Mouse (Mus musculus) spleen, adult 2 months (tissue): ENCODE results near the gene Stub1. TPM values are rescaled to one million over a fixed set of nuclear protein-coding genes. Genes with fewer than 3 reads are reported as not detected.

ENCODE experiments used
- DNase-seq, 2 experiments: peaks; one replicate each; pipeline versions ENCODE4 v3.0.0 to v3.0.0-alpha.2; 2012 to 2021; ENCODE audit warnings: low spot score in 2 of 2, low read depth in 1 of 2
- H3K27ac ChIP-seq: fragments of 200-500 bp; 2 replicates; pipeline ENCODE4 v1.5.1; 2012; ENCODE audit warnings: low read length, inconsistent platforms; ENCODE audit not compliant: insufficient read depth
- H3K27me3 ChIP-seq: fragments of 200-500 bp; 2 replicates; pipeline ENCODE4 v1.6.1; 2012; ENCODE audit warnings: mild to moderate bottlenecking, moderate library complexity, low read length, inconsistent platforms; ENCODE audit not compliant: control insufficient read depth, insufficient read depth
- H3K36me3 ChIP-seq: fragments of 200-500 bp; 2 replicates; pipeline ENCODE4 v1.6.1; 2012; ENCODE audit warnings: mild to moderate bottlenecking, low read length, inconsistent platforms; ENCODE audit not compliant: control insufficient read depth, insufficient read depth
- H3K4me1 ChIP-seq: fragments of 200-500 bp; 2 replicates; pipeline ENCODE4 v1.6.1; 2011; ENCODE audit warnings: inconsistent platforms; ENCODE audit not compliant: control insufficient read depth, insufficient read depth, insufficient read length
- H3K4me3 ChIP-seq: fragments of 200-500 bp; 2 replicates; pipeline ENCODE4 v1.5.1; 2011; ENCODE audit warnings: mild to moderate bottlenecking, inconsistent platforms; ENCODE audit not compliant: insufficient read depth, insufficient read length; ENCODE audit errors: extremely low read depth
- CTCF ChIP-seq: fragments of 200-500 bp; IDR thresholded peaks from 2 replicates; pipeline ENCODE4 v1.5.1; 2011; ENCODE audit warnings: mild to moderate bottlenecking, inconsistent platforms; ENCODE audit not compliant: insufficient read depth, insufficient read length, insufficient replicate concordance; ENCODE audit errors: extremely low read depth
- POLR2A ChIP-seq: fragments of 200-500 bp; IDR thresholded peaks from 2 replicates; pipeline ENCODE4 v1.6.1; 2011; ENCODE audit warnings: low read depth, low read length, inconsistent platforms
- WGBS: fragments of 180-500 bp; shearing (Covaris S2); methylation state at CpG from one replicate; pipeline ENCODE4 v1.1.7; 2018; 5-methylcytosine and 5-hydroxymethylcytosine counted together
- polyA plus RNA-seq: library from polyadenylated mRNA; depleted of rRNA; stranded (reverse); fragments of >200 nt; gene quantifications from 2 replicates; pipeline ENCODE4 v1.2.3, GENCODE M21; 2012

Stub1 gene
- polyA plus RNA-seq, 1 experiment: 85.4 TPM

GRCm38 (mm10) chr17:25795609-25796092 is 37.6 kb downstream of the Stub1 start, which contains the start of gene AC134908.4:
TSS of gene AC134908.4 (minus strand) at chr17:25795659.
- no peaks in the 10 kb centered on the region for H3K36me3 ChIP-seq
- no peak within 1 kb of the TSS for H3K27ac ChIP-seq
- H3K27me3 ChIP-seq: no peaks in the 10 kb centered on the region
- WGBS: 68% methylated on average over 6 of the region's 6 CpGs
- H3K4me3 ChIP-seq: peak within 1 kb of the TSS; percentile 69
- peaks cover 15% of the 10 kb centered on the region for H3K4me1 ChIP-seq
- TF ChIP-seq CTCF (no peak), POLR2A (no peak)
- no peak for DNase-seq

- H3K27me3 ChIP-seq: no peaks in the 10 kb centered on the region
- no peaks in the 10 kb centered on the region for H3K36me3 ChIP-seq
- WGBS: 97% methylated on average over 17 of the region's 17 CpGs
- no peak for DNase-seq
- H3K27ac ChIP-seq: no peak overlapping the region
- H3K4me3 ChIP-seq: no peak overlapping the region
- peaks cover 15% of the 10 kb centered on the region for H3K4me1 ChIP-seq
- no peak for TF ChIP-seq POLR2A
- TF ChIP-seq CTCF: no peak
Measured at GRCm38 (mm10) chr17:25794998-25795397, 38.2 kb downstream of the Stub1 start.

- Histone ChIP-seq H3K27me3 (no peaks in the 10 kb centered on the region), H3K27ac (no peak overlapping the region), H3K4me3 (no peak overlapping the region), H3K4me1 (peaks cover 15% of the 10 kb centered on the region), H3K36me3 (no peaks in the 10 kb centered on the region; the same call in 1 of the 2 replicates)
- no peak for DNase-seq
- TF ChIP-seq CTCF (no peak), POLR2A (no peak)
- 92% methylated on average over 13 of the region's 13 CpGs for WGBS
Measured at GRCm38 (mm10) chr17:25794197-25794596, 39.0 kb downstream of the Stub1 start.

- WGBS: under 1% methylated on average over 14 of the region's 14 CpGs
- Histone ChIP-seq H3K4me1 (peaks cover 15% of the 10 kb centered on the region), H3K27ac (peak within 1 kb of the TSS; percentile 94), H3K4me3 (peak within 1 kb of the TSS; percentile 97), H3K27me3 (no peaks in the 10 kb centered on the region), H3K36me3 (no peaks in the 10 kb centered on the region; the same call in none of the 2 replicates)
- DNase-seq: peak; percentile 61 to 70
- TF ChIP-seq CTCF (no peak), POLR2A (no peak)
Measured at GRCm38 (mm10) chr17:25792615-25793014, 40.6 kb downstream of the Stub1 start, which contains the start of gene Fam173a. TSS of gene Fam173a (minus strand) at chr17:25792901.

- Histone ChIP-seq H3K27ac (peak overlapping the region; percentile 94), H3K4me3 (peak overlapping the region; percentile 97), H3K36me3 (no peaks in the 10 kb centered on the region; the same call in none of the 2 replicates), H3K4me1 (peaks cover 15% of the 10 kb centered on the region), H3K27me3 (no peaks in the 10 kb centered on the region)
- peak; percentile 82 to 83 for DNase-seq
- TF ChIP-seq POLR2A (peak; percentile 72), CTCF (no peak)
- WGBS: under 1% methylated on average over 45 of the region's 45 CpGs
Measured at GRCm38 (mm10) chr17:25791843-25792527, 41.2 kb downstream of the Stub1 start.

- H3K27ac ChIP-seq: peak overlapping the region; percentile 94; the same call in 1 of the 2 replicates
- H3K27me3 ChIP-seq: no peaks in the 10 kb centered on the region
- WGBS: 26% methylated on average over 19 of the region's 19 CpGs
- H3K4me3 ChIP-seq: peak overlapping the region; percentile 97
- TF ChIP-seq CTCF: no peak
- TF ChIP-seq POLR2A: no peak
- no peaks in the 10 kb centered on the region; the same call in none of the 2 replicates for H3K36me3 ChIP-seq
- DNase-seq: no peak
- peaks cover 15% of the 10 kb centered on the region for H3K4me1 ChIP-seq
Measured at GRCm38 (mm10) chr17:25791320-25791842, 41.8 kb downstream of the Stub1 start.
